Mouse (Mus musculus) lung, postnatal 25 days (tissue): ENCODE data around the gene Lcp1.
A peak's percentile ranks its signal among the peaks of the same experiment; 100 is the strongest.

ENCODE experiments used
- DNase-seq: peaks from one replicate; pipeline ENCODE4 v3.0.0; 2022; ENCODE audit warnings: low spot score

Lcp1 gene

GRCm38 (mm10) chr14:75205363-75206051 is 74.6 kb downstream of the Lcp1 start:
- DNase-seq: no peak

- DNase-seq: no peak
Measured at GRCm38 (mm10) chr14:75206307-75206706, 75.4 kb downstream of the Lcp1 start.

GRCm38 (mm10) chr14:75208572-75209151 is 77.8 kb downstream of the Lcp1 start:
- no peak for DNase-seq

GRCm38 (mm10) chr14:75213752-75214151 is 82.9 kb downstream of the Lcp1 start:
- DNase-seq: no peak

- no peak for DNase-seq
Measured at GRCm38 (mm10) chr14:75218843-75219242, 87.9 kb downstream of the Lcp1 start.

- DNase-seq: no peak
Measured at GRCm38 (mm10) chr14:75219250-75219913, 88.5 kb downstream of the Lcp1 start.

- DNase-seq: peak; percentile 24
Measured at GRCm38 (mm10) chr14:75222386-75222785, 91.5 kb downstream of the Lcp1 start.

GRCm38 (mm10) chr14:75227453-75228084 is 96.7 kb downstream of the Lcp1 start:
- DNase-seq: no peak

GRCm38 (mm10) chr14:75229834-75230233 is 98.9 kb downstream of the Lcp1 start:
- peak; percentile 42 for DNase-seq

- DNase-seq: no peak
Measured at GRCm38 (mm10) chr14:75233070-75233469, 102.2 kb downstream of the Lcp1 start.

GRCm38 (mm10) chr14:75235552-75235951 is 104.7 kb downstream of the Lcp1 start:
- no peak for DNase-seq

- no peak for DNase-seq
Measured at GRCm38 (mm10) chr14:75235955-75236635, 105.2 kb downstream of the Lcp1 start.

GRCm38 (mm10) chr14:75236636-75237003 is 105.7 kb downstream of the Lcp1 start:
- no peak for DNase-seq

GRCm38 (mm10) chr14:75237096-75237495 is 106.2 kb downstream of the Lcp1 start:
- no peak for DNase-seq

GRCm38 (mm10) chr14:75238054-75238692 is 107.3 kb downstream of the Lcp1 start:
- DNase-seq: no peak

GRCm38 (mm10) chr14:75242087-75242486 is 111.2 kb downstream of the Lcp1 start, which contains the start of gene Cpb2:
Gene Cpb2, plus strand, starts transcription at chr14:75242287.
- DNase-seq: no peak

GRCm38 (mm10) chr14:75246024-75247000 is 115.4 kb downstream of the Lcp1 start:
- DNase-seq: no peak

GRCm38 (mm10) chr14:75250432-75250831 is 119.5 kb downstream of the Lcp1 start:
- no peak for DNase-seq

GRCm38 (mm10) chr14:75256521-75256920 is 125.6 kb downstream of the Lcp1 start:
- no peak for DNase-seq

- DNase-seq: no peak
Measured at GRCm38 (mm10) chr14:75269531-75269930, 138.6 kb downstream of the Lcp1 start.

- DNase-seq: no peak
Measured at GRCm38 (mm10) chr14:75279716-75280115, 148.8 kb downstream of the Lcp1 start.
